Mouse (Mus musculus): ENCODE measurements around the gene Fbxo39. TPM values are rescaled to one million over a fixed set of nuclear protein-coding genes. Genes with fewer than 3 reads are reported as not detected.
"Not testable (repeated sequence)": the region's sequence is repeated elsewhere in the genome, so short reads cannot be mapped to it uniquely, and the experiment has no call there.

The Fbxo39 gene
- polyA plus RNA-seq, 1 experiment, result not detected

DNA sequence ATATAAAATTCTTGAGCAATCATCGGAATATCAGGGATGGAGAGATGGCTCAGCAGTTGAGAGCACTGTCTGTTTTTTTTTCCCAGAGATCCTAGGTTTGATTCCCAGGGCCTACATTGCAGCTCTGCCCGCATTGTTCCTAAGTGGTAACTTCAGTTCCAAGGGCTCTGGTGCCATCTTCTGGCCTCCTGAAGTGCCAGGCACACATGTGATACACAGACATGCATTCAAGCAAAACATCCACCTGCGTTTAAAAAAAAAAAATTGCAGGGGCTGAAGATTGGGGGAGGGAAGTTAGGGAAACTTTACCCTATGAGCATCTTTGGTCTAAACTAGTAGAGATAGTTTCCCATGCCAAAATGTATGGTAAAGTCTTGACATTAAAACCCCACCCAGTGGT is 10.2 kb downstream of the Fbxo39 start:
- TF ChIP-seq POLR2A (IDR thresholded peaks at IDR 0.05; ENCODE audit: borderline replicate concordance, extremely low read depth, insufficient read depth, insufficient read length, poor library complexity, severe bottlenecking) (no peak), CTCF (IDR thresholded peaks at IDR 0.05; ENCODE audit: borderline replicate concordance, extremely low read depth, insufficient read depth, insufficient read length) (no peak; the same call in 1 of the 2 replicates)

DNA sequence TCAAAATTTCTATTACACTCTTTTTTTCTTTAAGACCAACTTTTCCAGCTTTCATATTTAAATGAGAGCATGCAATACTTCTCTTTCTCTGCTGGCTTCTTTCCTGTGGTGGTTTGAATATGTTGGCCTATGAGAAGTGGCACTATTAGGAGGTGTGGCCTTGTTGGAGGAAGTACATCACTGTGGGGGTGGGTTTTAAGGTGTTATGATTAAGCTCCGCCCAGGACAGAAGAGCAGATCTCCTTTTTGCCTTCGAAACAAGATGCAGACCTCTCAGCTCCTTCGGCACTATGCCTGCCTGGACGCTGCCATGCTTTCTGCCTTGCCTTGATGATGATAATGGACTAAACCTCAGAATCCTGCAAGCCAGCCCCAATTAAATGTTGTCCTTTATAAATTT is 11.5 kb downstream of the Fbxo39 start:
- no peak for DNase-seq (ENCODE audit: low read depth)
- TF ChIP-seq POLR2A (IDR thresholded peaks at IDR 0.05; ENCODE audit: borderline replicate concordance, extremely low read depth, insufficient read depth, insufficient read length, poor library complexity, severe bottlenecking) (no peak), CTCF (IDR thresholded peaks at IDR 0.05; ENCODE audit: borderline replicate concordance, extremely low read depth, insufficient read depth, insufficient read length) (no peak)

More for the DNA sequence above, 10.2 kb downstream of the Fbxo39 start:
- DNase-seq (ENCODE audit: low read depth), result no peak

DNA sequence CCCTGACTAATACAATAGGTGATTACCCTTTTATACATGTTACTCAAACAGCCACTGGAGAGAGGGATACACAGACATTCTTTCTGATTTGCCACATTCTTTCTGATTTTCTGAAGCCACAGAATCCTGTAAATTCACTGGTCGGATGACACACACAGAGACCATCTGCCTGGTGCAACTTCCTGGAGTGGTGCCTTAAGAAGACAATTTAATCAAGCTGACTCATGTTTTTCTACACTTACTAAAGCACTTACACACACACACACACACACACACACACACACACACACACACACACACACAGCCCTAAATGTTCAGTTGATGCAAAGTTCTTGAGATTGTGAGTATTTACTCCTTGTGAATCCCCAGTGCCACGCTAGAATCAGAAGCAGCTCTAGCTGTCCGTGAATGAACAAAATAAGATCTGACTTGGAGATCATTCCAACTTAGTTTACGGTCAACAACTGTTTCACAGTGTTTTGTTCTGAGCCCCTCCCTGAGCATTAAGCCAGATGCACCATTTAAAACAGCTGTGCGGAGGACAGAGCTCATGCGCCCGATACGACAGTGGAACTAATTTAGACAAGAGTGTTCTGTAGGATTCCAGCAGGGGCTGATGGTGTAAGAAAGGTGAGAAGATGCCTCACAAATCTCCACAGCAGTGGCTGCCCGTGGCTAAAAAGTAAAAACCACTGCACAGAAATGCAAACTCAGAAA is 18.9 kb downstream of the Fbxo39 start:
- no peak for DNase-seq (ENCODE audit: low read depth)
- TF ChIP-seq POLR2A (IDR thresholded peaks at IDR 0.05; ENCODE audit: borderline replicate concordance, extremely low read depth, insufficient read depth, insufficient read length, poor library complexity, severe bottlenecking) (no peak), CTCF (IDR thresholded peaks at IDR 0.05; ENCODE audit: borderline replicate concordance, extremely low read depth, insufficient read depth, insufficient read length) (no peak)

DNA sequence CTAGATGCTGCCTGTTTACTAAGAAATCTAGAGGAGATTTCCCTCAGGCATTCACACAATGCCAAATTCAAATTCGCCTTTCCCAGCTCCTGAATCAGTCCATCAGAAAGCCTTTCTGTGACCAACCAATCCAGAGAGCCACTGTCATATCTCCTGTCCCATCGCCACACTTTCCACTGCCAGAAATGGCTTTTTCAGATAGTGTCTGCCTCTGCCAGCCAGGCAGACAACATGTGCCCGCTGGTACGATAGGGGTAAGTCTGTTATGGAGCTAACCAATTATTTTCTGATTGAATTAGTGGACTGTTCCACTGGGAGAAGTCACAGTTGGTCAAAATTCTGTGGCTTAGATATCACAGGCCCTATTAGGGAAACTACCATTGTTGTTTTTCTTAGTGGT is 20.4 kb downstream of the Fbxo39 start:
- no peak for DNase-seq (ENCODE audit: low read depth)

DNA sequence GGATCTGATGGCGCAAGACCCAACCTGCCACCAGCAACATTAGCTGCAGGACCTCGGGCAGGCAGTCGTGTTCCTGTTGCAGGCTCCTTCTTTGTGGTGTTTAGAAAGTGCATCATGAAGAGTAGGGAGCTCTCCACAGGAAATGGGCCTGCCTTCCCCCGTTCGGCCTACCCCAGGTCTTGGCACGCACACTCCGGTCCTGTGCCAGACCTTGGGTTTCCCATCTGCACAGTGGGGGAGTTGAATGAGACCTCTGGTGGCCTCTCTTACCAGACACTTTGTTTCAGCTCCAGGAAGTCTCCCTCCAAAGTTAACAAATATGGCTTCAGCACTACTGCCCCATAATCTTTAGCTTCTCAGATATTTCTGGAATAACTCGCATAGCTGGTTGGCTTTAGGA is 22.5 kb downstream of the Fbxo39 start:
- no peak for TF ChIP-seq CTCF (IDR thresholded peaks at IDR 0.05; ENCODE audit: borderline replicate concordance, extremely low read depth, insufficient read depth, insufficient read length)
- TF ChIP-seq POLR2A (IDR thresholded peaks at IDR 0.05; ENCODE audit: borderline replicate concordance, extremely low read depth, insufficient read depth, insufficient read length, poor library complexity, severe bottlenecking), result no peak

More for the DNA sequence above, 20.4 kb downstream of the Fbxo39 start:
- no peak for TF ChIP-seq CTCF (IDR thresholded peaks at IDR 0.05; ENCODE audit: borderline replicate concordance, extremely low read depth, insufficient read depth, insufficient read length)
- no peak for TF ChIP-seq POLR2A (IDR thresholded peaks at IDR 0.05; ENCODE audit: borderline replicate concordance, extremely low read depth, insufficient read depth, insufficient read length, poor library complexity, severe bottlenecking)

DNA sequence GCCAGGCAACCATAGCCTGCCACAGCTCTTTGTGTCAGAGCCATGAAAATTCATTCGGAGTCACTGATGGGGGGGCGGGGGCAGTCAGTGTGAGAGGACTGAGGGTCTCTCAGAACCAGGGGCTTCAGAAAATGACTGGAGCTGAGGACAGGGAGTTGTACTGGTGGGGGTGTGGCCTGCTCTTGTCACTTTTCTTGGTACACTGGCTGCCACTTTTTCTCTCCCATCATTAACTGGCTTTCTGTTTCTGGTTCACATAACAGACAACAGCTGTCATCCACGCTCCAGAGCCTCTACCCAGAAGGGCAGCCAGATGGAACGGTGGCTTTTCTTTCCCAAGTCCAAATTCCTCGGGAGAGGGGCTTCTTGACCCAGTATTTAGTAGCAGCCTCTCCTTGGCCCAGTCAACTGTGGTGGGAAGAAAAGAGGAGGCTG is 24.2 kb downstream of the Fbxo39 start:
- DNase-seq (ENCODE audit: low read depth), result peak; percentile 72
- TF ChIP-seq POLR2A (IDR thresholded peaks at IDR 0.05; ENCODE audit: borderline replicate concordance, extremely low read depth, insufficient read depth, insufficient read length, poor library complexity, severe bottlenecking), result no peak
- no peak for TF ChIP-seq CTCF (IDR thresholded peaks at IDR 0.05; ENCODE audit: borderline replicate concordance, extremely low read depth, insufficient read depth, insufficient read length)

More for the DNA sequence above, 22.5 kb downstream of the Fbxo39 start:
- DNase-seq (ENCODE audit: low read depth), result no peak

DNA sequence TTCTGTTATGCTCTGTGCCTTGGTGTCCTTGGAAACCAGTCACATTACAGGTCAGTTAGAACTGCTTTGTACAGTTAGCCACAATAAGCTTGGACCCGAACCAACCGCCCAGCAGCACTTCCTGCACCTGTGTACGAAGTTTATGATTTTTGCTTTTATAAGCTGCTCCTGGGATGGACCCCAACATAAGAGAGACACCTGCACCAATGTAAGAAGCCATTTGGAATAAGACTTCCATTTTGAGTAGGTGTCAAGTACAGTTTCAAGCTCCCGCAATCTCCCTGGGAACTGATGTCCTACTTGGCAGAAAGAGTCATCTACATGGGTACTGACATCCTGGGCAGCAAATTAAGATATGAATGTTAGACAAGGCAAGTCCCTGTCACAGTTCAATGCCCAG is 25.5 kb downstream of the Fbxo39 start:
- no peak for DNase-seq (ENCODE audit: low read depth)
- TF ChIP-seq POLR2A (IDR thresholded peaks at IDR 0.05; ENCODE audit: borderline replicate concordance, extremely low read depth, insufficient read depth, insufficient read length, poor library complexity, severe bottlenecking) (no peak), CTCF (IDR thresholded peaks at IDR 0.05; ENCODE audit: borderline replicate concordance, extremely low read depth, insufficient read depth, insufficient read length) (no peak)

DNA sequence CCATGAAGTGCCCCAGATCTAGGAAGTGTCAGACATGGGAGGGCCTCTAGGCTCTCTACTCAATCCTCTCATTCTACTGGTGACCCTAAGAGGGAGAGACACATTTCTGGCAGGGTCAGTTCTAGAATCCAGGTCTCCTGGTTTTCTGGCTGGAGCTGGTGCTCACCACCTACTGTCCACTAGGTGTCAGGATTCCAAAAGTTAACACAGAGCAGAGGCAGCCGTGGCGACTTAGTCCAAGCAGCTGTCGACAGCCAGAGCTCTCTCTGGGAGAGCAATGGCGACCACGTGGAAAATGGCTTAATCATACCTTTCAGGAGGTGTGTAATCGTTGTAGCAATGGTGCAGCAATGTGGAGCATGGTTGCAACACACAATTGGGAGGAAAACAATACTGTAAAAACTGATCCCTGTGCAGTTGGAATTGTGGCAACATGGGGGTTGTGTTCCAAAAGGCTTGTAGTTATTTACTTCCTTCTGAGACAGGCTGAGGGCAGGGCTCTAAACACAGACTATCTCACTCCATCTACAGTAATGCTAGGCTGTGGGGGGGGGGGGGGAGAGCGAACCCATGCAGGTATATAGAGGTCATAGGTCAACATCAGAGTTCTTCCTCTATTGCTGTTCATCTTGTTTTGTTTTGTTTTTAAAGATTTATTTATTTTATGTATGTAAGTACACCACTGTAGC is 28.4 kb downstream of the Fbxo39 start:
- TF ChIP-seq POLR2A (IDR thresholded peaks at IDR 0.05; ENCODE audit: borderline replicate concordance, extremely low read depth, insufficient read depth, insufficient read length, poor library complexity, severe bottlenecking), result no peak
- peak; percentile 82 for TF ChIP-seq CTCF (IDR thresholded peaks at IDR 0.05; ENCODE audit: borderline replicate concordance, extremely low read depth, insufficient read depth, insufficient read length)
- peak; percentile 83 for DNase-seq (ENCODE audit: low read depth)

DNA sequence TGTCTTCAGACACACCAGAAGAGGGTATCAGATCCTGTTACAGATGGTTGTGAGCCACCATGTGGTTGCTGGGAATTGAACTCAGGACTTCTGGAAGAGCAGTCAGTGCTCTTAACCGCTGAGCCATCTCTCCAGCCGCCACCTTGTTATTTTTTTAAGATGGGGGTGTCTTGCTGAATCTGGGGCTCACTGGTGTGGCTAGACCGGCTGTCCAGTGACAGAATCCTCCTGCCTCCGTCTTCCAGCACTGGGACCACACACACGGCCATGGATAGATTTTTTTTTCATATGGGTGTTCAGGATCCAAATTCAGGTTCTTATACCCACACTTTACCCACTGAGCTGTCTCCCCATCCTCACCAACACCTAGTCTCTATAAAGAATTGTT is 29.0 kb downstream of the Fbxo39 start:
- DNase-seq (ENCODE audit: low read depth), result not testable (repeated sequence)

DNA sequence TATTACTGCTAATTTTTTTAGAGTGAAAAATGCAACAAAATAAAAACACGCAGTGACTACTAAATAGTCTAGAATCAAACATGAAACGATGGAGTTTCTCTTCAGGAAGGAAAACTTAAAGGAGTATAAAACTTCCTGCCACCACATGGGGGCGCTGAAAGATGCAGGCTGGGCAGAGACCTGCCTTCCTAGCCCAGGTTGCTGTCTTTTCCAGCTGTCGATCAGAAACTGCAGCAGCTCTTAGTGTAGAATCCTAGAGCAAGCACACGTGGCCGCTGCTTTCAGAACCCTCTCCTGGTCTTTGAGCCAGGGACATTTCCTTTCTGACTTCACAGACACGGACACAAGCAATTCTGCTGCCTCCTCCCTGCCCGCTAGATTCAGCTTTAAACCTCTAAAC is 29.7 kb downstream of the Fbxo39 start:
- peak; percentile 75 for DNase-seq (ENCODE audit: low read depth)
- TF ChIP-seq CTCF (IDR thresholded peaks at IDR 0.05; ENCODE audit: borderline replicate concordance, extremely low read depth, insufficient read depth, insufficient read length), result peak; percentile 65
- no peak for TF ChIP-seq POLR2A (IDR thresholded peaks at IDR 0.05; ENCODE audit: borderline replicate concordance, extremely low read depth, insufficient read depth, insufficient read length, poor library complexity, severe bottlenecking)

DNA sequence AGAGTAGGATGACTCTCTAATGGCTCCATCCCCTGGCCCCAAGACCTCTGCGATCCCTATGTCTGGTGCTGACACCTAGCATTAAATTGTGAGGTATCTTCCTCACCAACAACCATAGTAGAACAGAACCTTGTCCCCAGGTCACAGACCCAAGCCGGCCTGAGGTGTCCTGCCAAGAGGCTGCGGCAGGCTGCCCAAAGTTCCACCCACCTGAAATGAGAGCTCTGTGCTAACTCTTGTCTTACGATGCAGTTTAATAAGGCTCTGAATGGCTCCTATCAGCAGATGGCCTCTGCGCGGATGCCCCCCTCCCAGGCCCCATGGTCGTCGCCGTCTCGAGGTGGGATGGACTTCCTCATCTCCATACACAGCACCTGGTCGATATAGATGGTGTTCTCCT is 30.2 kb downstream of the Fbxo39 start:
- no peak for DNase-seq (ENCODE audit: low read depth)
- TF ChIP-seq POLR2A (IDR thresholded peaks at IDR 0.05; ENCODE audit: borderline replicate concordance, extremely low read depth, insufficient read depth, insufficient read length, poor library complexity, severe bottlenecking), result no peak
- TF ChIP-seq CTCF (IDR thresholded peaks at IDR 0.05; ENCODE audit: borderline replicate concordance, extremely low read depth, insufficient read depth, insufficient read length), result no peak

DNA sequence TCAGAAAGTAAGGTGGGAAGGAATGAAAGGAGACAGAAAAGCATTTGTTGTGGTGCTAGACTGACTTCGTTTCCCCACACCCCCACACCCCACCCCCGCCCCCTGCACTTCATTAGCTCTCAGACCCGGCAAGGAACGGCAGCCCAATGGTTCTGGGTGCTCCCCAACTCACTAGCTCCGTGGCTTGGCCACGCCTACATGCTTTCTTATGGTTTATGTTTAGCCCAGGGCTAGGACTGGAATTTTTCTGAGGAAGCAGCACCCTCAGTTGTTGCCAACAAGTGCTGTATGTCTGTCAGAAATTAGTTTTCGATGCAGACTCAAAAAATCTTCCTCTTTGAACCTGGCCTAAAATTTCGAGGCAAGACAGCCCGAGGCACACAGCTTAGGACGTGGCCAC is 34.3 kb downstream of the Fbxo39 start:
- no peak for DNase-seq (ENCODE audit: low read depth)
- TF ChIP-seq CTCF (IDR thresholded peaks at IDR 0.05; ENCODE audit: borderline replicate concordance, extremely low read depth, insufficient read depth, insufficient read length), result no peak
- no peak for TF ChIP-seq POLR2A (IDR thresholded peaks at IDR 0.05; ENCODE audit: borderline replicate concordance, extremely low read depth, insufficient read depth, insufficient read length, poor library complexity, severe bottlenecking)

All from brain, embryonic 14.5 days (tissue).